Mouse (Mus musculus) cerebellum, adult 2 months (tissue): Measurements from ENCODE around the gene Mical3. TPM values are rescaled to one million over a fixed set of nuclear protein-coding genes. Genes with fewer than 3 reads are reported as not detected.

Experiments
- DNase-seq, 2 experiments: peaks; one replicate each; pipeline ENCODE4 v3.0.0; 2021
- H3K27ac ChIP-seq: fragments of 200-500 bp; 2 replicates; pipeline ENCODE4 v1.5.1; 2012; ENCODE audit warnings: low read length, control low read depth, inconsistent platforms; ENCODE audit not compliant: insufficient read depth
- H3K27me3 ChIP-seq: fragments of 200-500 bp; 2 replicates; pipeline ENCODE4 v1.6.1; 2012; ENCODE audit warnings: inconsistent platforms, mild to moderate bottlenecking, low read length, moderate library complexity; ENCODE audit not compliant: control insufficient read depth, insufficient read depth
- H3K4me1 ChIP-seq: fragments of 200-500 bp; 2 replicates; pipeline ENCODE4 v1.6.1; 2011; ENCODE audit warnings: low read length; ENCODE audit not compliant: control insufficient read depth, insufficient read depth
- H3K4me3 ChIP-seq: fragments of 200-500 bp; replicated peaks from 2 replicates; pipeline ENCODE3; 2011; ENCODE audit warnings: mild to moderate bottlenecking, low read depth, low read length, control low read depth; ENCODE audit not compliant: insufficient read depth
- CTCF ChIP-seq: fragments of 200-500 bp; IDR thresholded peaks from 2 replicates; pipeline ENCODE4 v1.5.1; 2011; ENCODE audit warnings: low read depth, mild to moderate bottlenecking, control low read depth, low read length, moderate library complexity, borderline replicate concordance; ENCODE audit not compliant: insufficient read depth
- POLR2A ChIP-seq: fragments of 200-500 bp; IDR thresholded peaks from 2 replicates; pipeline ENCODE4 v1.6.1; 2011; ENCODE audit warnings: low read length, control low read depth, borderline replicate concordance; ENCODE audit not compliant: insufficient read depth
- WGBS: fragments of 180-500 bp; shearing (Covaris S2); methylation state at CpG from one replicate; pipeline ENCODE4 v1.1.7; 2018; 5-methylcytosine and 5-hydroxymethylcytosine counted together
- polyA plus RNA-seq: library from polyadenylated mRNA; depleted of rRNA; stranded (reverse); fragments of >200 nt; gene quantifications from 2 replicates; pipeline ENCODE4 v1.2.3, GENCODE M21; 2012

Gene Mical3
- polyA plus RNA-seq, 1 experiment, result 75.7 TPM

DNA sequence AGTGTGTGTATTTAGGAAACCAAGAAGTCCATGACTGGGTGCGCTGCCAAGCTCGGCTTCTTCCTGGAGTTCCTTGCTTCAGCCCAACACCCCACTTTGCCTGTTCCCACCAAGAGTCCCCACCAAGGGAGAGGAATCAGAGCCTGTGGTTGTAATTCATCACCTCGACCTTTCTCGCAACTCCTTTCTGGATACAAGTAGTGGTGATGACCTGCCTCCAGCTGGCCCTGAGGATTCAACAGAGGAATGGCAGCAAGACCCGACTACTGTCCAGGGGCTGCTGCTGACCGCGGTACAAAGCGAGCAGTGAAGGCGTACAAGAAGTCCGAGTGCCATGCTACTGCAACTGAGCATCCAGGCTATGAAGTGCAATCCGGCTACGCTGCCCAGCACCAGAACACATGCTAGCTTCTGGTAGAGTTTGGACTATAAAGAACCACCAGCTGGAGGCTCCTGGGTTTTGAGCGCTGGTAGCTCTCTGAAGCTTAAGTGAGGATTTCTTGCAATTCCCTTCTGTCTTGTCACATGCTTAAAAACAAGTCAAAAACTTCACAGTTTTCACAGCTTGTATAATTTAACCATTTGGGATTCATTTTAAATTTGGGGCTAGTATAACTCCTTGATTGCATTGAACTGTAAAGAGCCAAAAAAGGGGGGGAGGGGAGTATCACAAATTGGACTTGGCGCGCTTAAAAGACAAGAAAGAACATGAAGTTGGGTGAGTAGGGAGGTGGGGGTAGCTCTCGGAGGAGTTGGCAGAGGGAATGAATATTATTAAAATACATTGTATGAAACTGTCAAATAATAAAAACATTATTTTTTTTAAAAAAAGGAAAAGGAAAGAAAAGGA is 23.9 kb upstream of the Mical3 start:
- H3K4me3 ChIP-seq, result no peak overlapping the region
- TF ChIP-seq POLR2A (no peak), CTCF (no peak)
- no peaks in the 10 kb centered on the region for H3K27me3 ChIP-seq
- no peak for DNase-seq
- H3K27ac ChIP-seq, result no peak overlapping the region
- H3K4me1 ChIP-seq, result no peaks in the 10 kb centered on the region
- 84% methylated on average over 16 of the region's 16 CpGs for WGBS

DNA sequence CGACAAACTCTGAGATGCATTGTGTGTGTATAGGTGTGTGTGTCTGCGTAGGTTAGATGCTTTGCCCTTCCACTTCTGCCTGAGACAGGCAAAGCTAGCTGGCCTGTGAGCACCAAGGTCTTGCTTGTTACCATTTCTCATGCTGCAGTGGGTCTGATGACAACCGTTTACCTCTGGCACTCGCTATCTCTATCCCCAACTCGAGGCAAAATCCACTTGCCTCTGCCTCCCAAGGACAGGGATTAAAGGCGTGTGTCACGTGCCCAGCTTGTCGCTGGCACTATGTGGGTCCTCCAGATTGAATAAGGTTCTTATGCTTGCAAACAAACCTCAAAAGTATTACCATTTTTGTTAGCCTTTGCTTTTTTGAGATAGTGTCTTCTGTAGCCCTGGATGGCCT is 22.4 kb upstream of the Mical3 start:
- Histone ChIP-seq H3K27ac (no peak overlapping the region), H3K4me3 (no peak overlapping the region), H3K4me1 (no peaks in the 10 kb centered on the region), H3K27me3 (no peaks in the 10 kb centered on the region)
- no peak for DNase-seq
- WGBS, result 81% methylated on average over 8 of the region's 8 CpGs
- TF ChIP-seq CTCF (no peak), POLR2A (no peak)

DNA sequence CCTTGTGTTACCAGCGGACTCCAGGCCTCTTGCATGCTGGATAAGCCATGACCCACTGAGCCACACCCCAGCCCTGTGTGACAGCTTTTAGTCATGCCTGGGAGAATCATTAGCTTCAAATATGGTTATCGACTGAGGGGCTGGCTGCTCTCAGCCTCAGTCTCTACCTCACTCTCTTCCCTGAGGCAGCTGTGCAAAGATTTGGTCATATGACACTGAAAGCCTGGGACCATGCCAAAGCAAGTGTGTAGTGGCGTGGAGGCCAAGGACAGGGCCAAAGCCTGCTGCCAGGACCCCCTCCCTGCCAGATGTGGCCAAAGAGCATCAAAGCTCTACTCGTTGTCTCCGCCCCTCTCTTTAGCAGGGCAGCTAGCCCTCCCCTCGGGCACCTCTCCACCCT is 20.9 kb upstream of the Mical3 start:
- H3K4me1 ChIP-seq, result no peaks in the 10 kb centered on the region
- no peak overlapping the region for H3K4me3 ChIP-seq
- 42% methylated on average over 6 of the region's 6 CpGs for WGBS
- DNase-seq, result no peak
- no peak for TF ChIP-seq POLR2A
- no peak for TF ChIP-seq CTCF
- no peak overlapping the region for H3K27ac ChIP-seq
- H3K27me3 ChIP-seq, result no peaks in the 10 kb centered on the region

DNA sequence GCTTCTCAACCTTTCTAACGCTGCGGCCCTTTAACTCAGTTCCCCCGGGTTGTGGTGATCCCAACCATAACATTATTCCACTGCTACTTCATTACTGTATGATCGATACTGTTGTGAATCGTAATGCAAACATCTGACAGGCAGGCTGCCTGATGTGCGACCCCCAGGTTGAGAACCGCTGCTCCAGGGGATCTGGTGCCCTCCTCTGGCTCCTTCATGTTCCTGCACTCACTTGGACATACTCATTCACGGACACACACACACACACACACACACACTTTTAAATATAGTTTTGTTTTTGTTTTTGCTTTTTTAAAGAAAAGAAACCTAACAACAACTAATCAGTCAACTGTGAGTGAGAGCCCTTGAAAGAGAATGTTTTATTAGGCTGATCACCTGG is 19.3 kb upstream of the Mical3 start:
- H3K27me3 ChIP-seq, result no peaks in the 10 kb centered on the region
- no peak for DNase-seq
- no peak overlapping the region for H3K4me3 ChIP-seq
- WGBS, result 96% methylated on average over 8 of the region's 8 CpGs
- TF ChIP-seq POLR2A, result no peak
- TF ChIP-seq CTCF, result no peak
- H3K27ac ChIP-seq, result no peak overlapping the region
- peaks cover under 1% of the 10 kb centered on the region; the same call in 1 of the 2 replicates for H3K4me1 ChIP-seq

DNA sequence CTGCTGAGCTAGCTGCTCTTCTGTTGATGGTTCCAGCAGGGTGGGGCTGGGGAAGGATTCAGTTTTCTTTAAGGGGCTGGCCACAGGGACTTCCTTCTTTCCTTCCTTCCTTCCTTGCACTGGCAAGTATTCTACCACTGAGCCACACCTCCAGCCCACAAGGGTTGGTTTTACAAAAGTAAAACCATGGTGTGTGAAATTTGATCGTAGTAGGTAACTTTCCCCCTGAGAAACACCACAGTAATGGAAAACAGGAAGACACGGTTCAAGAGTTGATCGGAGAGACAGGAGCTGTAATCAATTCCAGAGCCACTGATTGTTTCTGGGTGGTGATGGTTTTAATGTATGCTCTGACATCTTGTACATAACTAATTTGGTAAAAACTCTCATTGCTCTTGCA is 18.6 kb upstream of the Mical3 start:
- Histone ChIP-seq H3K4me1 (peaks cover 4% of the 10 kb centered on the region), H3K27ac (no peak overlapping the region), H3K4me3 (no peak overlapping the region), H3K27me3 (no peaks in the 10 kb centered on the region)
- TF ChIP-seq CTCF (no peak), POLR2A (no peak)
- no peak for DNase-seq
- WGBS, result 91% methylated on average over 3 of the region's 3 CpGs

DNA sequence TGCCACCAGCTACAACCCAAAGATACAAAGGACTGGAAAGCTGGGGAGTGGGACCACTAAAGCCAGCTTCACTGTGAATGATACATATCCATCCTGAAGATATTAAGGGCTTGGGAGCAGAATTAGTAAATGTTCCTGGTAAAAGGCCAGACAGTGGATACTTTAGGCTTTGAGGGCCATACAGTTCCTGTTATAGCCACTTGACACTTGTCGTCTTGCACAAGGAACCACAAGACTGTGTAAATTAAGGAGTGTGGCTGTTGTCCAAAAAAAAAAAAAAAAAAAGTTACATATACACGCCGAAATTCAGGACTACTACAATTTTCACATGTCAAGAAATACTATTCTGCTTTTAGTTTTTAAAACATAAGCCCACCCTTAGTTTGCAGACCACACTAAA is 17.6 kb upstream of the Mical3 start:
- no peak for TF ChIP-seq CTCF
- no peak for TF ChIP-seq POLR2A
- no peak overlapping the region for H3K4me3 ChIP-seq
- H3K4me1 ChIP-seq, result peaks cover 11% of the 10 kb centered on the region
- no peak overlapping the region for H3K27ac ChIP-seq
- WGBS, result 58% methylated on average over 3 of the region's 3 CpGs
- no peak for DNase-seq
- H3K27me3 ChIP-seq, result no peaks in the 10 kb centered on the region

DNA sequence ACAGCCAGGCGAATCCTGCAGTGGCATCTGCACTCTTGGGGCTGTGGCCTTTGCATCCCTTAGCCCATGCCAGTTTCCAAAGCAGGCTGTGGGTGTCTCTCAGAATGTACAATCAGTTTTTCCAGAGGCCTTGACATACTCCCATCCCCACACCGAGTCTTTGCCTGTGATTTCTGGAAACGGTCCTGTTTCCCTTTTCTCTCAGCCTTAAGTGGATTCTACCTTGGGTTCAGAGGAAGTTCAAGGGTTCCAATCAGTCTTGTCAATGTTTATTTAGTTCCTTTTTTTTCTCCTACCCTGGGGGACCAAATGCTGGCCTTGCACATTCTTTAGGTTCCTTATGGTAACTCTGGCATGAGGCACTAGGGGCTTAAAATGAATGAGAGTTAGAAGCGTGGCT is 16.0 kb upstream of the Mical3 start:
- 93% methylated on average over 4 of the region's 4 CpGs for WGBS
- DNase-seq, result no peak
- no peaks in the 10 kb centered on the region for H3K27me3 ChIP-seq
- TF ChIP-seq CTCF, result no peak
- no peak for TF ChIP-seq POLR2A
- H3K4me3 ChIP-seq, result no peak overlapping the region
- peaks cover 13% of the 10 kb centered on the region for H3K4me1 ChIP-seq
- H3K27ac ChIP-seq, result no peak overlapping the region

DNA sequence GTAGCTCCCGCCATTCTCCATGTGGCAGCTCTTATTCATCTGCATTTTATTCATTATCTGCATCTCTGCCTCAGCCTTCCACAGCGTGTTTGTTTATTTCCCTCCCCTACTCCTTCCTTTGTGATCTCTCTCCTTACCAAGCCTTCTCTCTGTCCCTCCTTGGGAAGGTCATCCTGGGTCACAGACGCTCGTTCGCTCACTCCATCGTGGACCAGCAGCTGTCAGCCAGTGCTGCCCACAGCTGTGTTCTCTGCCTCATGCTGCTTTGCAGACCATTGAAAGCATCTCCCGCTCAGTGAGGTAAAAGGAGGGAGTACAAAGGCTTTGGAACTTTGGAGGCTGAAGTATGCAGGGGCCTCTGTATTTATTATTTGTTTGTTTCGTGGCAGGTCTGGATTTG is 15.1 kb upstream of the Mical3 start:
- H3K27ac ChIP-seq, result no peak overlapping the region
- no peak overlapping the region for H3K4me3 ChIP-seq
- TF ChIP-seq POLR2A, result no peak
- no peak for TF ChIP-seq CTCF
- DNase-seq, result no peak
- H3K4me1 ChIP-seq, result peaks cover 13% of the 10 kb centered on the region
- H3K27me3 ChIP-seq, result no peaks in the 10 kb centered on the region
- 81% methylated on average over 8 of the region's 8 CpGs for whole genome bisulfite sequencing
